Mouse (Mus musculus): ENCODE measurements around the gene Lypla2. TPM values are rescaled to one million over a fixed set of nuclear protein-coding genes. Genes with fewer than 3 reads are reported as not detected.
"Not testable (repeated sequence)": the region's sequence is repeated elsewhere in the genome, so short reads cannot be mapped to it uniquely, and the experiment has no call there.

Lypla2 gene
- total RNA-seq, 1 experiment: 23.8 TPM

GRCm38 (mm10) chr4:135942193-135942592 lies 30.2 kb downstream of the Lypla2 start:
- Histone ChIP-seq H3K4me3 (ENCODE audit: insufficient read depth in 1 of 2, low read depth in 1 of 2, low read length in 2 of 2, poor library complexity in 1 of 2, severe bottlenecking in 1 of 2) (no peak overlapping the region), H3K4me1 (ENCODE audit: control insufficient read depth in 2 of 2, insufficient read depth in 2 of 2, low read length in 2 of 2, poor library complexity in 1 of 2) (peaks cover 0 to 2% of the 10 kb centered on the region in 2 experiments; a peak in 1 of 4 replicates), H3K36me3 (ENCODE audit: control insufficient read depth, insufficient read depth, low read length, poor library complexity, severe bottlenecking) (peaks cover 5% of the 10 kb centered on the region; the same call in 1 of the 2 replicates), H3K27ac (ENCODE audit: insufficient read depth, low read depth, low read length, poor library complexity, severe bottlenecking) (no peak overlapping the region), H3K9me3 (ENCODE audit: control insufficient read depth, insufficient read depth, low read depth, low read length) (no peaks in the 10 kb centered on the region), H3K9ac (ENCODE audit: insufficient read depth, low read depth, low read length, poor library complexity, severe bottlenecking) (no peak overlapping the region)
- in situ Hi-C loops (cut with MboI; ENCODE audit: low sequenced_read_pairs in 2 of 2, unreplicated experiment in 2 of 2): no loop called here
- no peak for TF ChIP-seq MAFK (IDR thresholded peaks at IDR 0.05; ENCODE audit: insufficient read depth, low read depth, low read length)
- TF ChIP-seq ZNF384 (IDR thresholded peaks at IDR 0.05; ENCODE audit: low read depth, low read length): no peak
- TF ChIP-seq HCFC1 (IDR thresholded peaks at IDR 0.05; ENCODE audit: borderline replicate concordance, insufficient read depth, low read length): no peak
- no peak for TF ChIP-seq CHD2 (IDR thresholded peaks at IDR 0.05; ENCODE audit: low read depth, low read length)
- TF ChIP-seq ZC3H11A (IDR thresholded peaks at IDR 0.05; ENCODE audit: borderline replicate concordance, low read depth, low read length): no peak
- no peak for DNase-seq (ENCODE audit: low read depth, low spot score)

- H3K36me3 ChIP-seq (ENCODE audit: control insufficient read depth, insufficient read depth, low read length, poor library complexity, severe bottlenecking); H3K4me3 ChIP-seq (ENCODE audit: insufficient read depth in 1 of 2, low read depth in 1 of 2, low read length in 2 of 2, poor library complexity in 1 of 2, severe bottlenecking in 1 of 2); H3K27ac ChIP-seq (ENCODE audit: insufficient read depth, low read depth, low read length, poor library complexity, severe bottlenecking); in situ Hi-C loops (cut with MboI; ENCODE audit: low sequenced_read_pairs in 2 of 2, unreplicated experiment in 2 of 2); H3K9ac ChIP-seq (ENCODE audit: insufficient read depth, low read depth, low read length, poor library complexity, severe bottlenecking); DNase-seq (ENCODE audit: low read depth, low spot score); H3K4me1 ChIP-seq (ENCODE audit: control insufficient read depth in 2 of 2, insufficient read depth in 2 of 2, low read length in 2 of 2, poor library complexity in 1 of 2); H3K9me3 ChIP-seq (ENCODE audit: control insufficient read depth, insufficient read depth, low read depth, low read length): not testable (repeated sequence)
Measured at GRCm38 (mm10) chr4:135941026-135941425, 31.4 kb downstream of the Lypla2 start.

GRCm38 (mm10) chr4:135938858-135939257 lies 33.6 kb downstream of the Lypla2 start:
- no peak for DNase-seq (ENCODE audit: low read depth, low spot score)
- in situ Hi-C loops (cut with MboI; ENCODE audit: low sequenced_read_pairs in 2 of 2, unreplicated experiment in 2 of 2): no loop called here

GRCm38 (mm10) chr4:135935502-135935901 lies 36.9 kb downstream of the Lypla2 start:
- TF ChIP-seq ZNF384 (IDR thresholded peaks at IDR 0.05; ENCODE audit: low read depth, low read length) (no peak), MAFK (IDR thresholded peaks at IDR 0.05; ENCODE audit: insufficient read depth, low read depth, low read length) (no peak), HCFC1 (IDR thresholded peaks at IDR 0.05; ENCODE audit: borderline replicate concordance, insufficient read depth, low read length) (no peak), ZC3H11A (IDR thresholded peaks at IDR 0.05; ENCODE audit: borderline replicate concordance, low read depth, low read length) (no peak), CHD2 (IDR thresholded peaks at IDR 0.05; ENCODE audit: low read depth, low read length) (no peak)
- in situ Hi-C loops (cut with MboI; ENCODE audit: low sequenced_read_pairs in 2 of 2, unreplicated experiment in 2 of 2): no loop called here
- Histone ChIP-seq H3K9ac (ENCODE audit: insufficient read depth, low read depth, low read length, poor library complexity, severe bottlenecking) (no peak overlapping the region), H3K9me3 (ENCODE audit: control insufficient read depth, insufficient read depth, low read depth, low read length) (no peaks in the 10 kb centered on the region), H3K4me3 (ENCODE audit: insufficient read depth in 1 of 2, low read depth in 1 of 2, low read length in 2 of 2, poor library complexity in 1 of 2, severe bottlenecking in 1 of 2) (no peak overlapping the region), H3K4me1 (ENCODE audit: control insufficient read depth in 2 of 2, insufficient read depth in 2 of 2, low read length in 2 of 2, poor library complexity in 1 of 2) (peaks cover 0 to 2% of the 10 kb centered on the region in 2 experiments; a peak in 1 of 4 replicates), H3K36me3 (ENCODE audit: control insufficient read depth, insufficient read depth, low read length, poor library complexity, severe bottlenecking) (peaks cover 11% of the 10 kb centered on the region; the same call in 1 of the 2 replicates), H3K27ac (ENCODE audit: insufficient read depth, low read depth, low read length, poor library complexity, severe bottlenecking) (no peak overlapping the region)
- no peak for DNase-seq (ENCODE audit: low read depth, low spot score)

More at GRCm38 (mm10) chr4:135938858-135939257, 33.6 kb downstream of the Lypla2 start:
- TF ChIP-seq HCFC1 (IDR thresholded peaks at IDR 0.05; ENCODE audit: borderline replicate concordance, insufficient read depth, low read length) (no peak), ZC3H11A (IDR thresholded peaks at IDR 0.05; ENCODE audit: borderline replicate concordance, low read depth, low read length) (no peak), MAFK (IDR thresholded peaks at IDR 0.05; ENCODE audit: insufficient read depth, low read depth, low read length) (no peak), CHD2 (IDR thresholded peaks at IDR 0.05; ENCODE audit: low read depth, low read length) (no peak), ZNF384 (IDR thresholded peaks at IDR 0.05; ENCODE audit: low read depth, low read length) (no peak)
- Histone ChIP-seq H3K4me1 (ENCODE audit: control insufficient read depth in 2 of 2, insufficient read depth in 2 of 2, low read length in 2 of 2, poor library complexity in 1 of 2) (peaks cover 0 to 2% of the 10 kb centered on the region in 2 experiments; a peak in 1 of 4 replicates), H3K9me3 (ENCODE audit: control insufficient read depth, insufficient read depth, low read depth, low read length) (no peaks in the 10 kb centered on the region), H3K4me3 (ENCODE audit: insufficient read depth in 1 of 2, low read depth in 1 of 2, low read length in 2 of 2, poor library complexity in 1 of 2, severe bottlenecking in 1 of 2) (no peak overlapping the region), H3K9ac (ENCODE audit: insufficient read depth, low read depth, low read length, poor library complexity, severe bottlenecking) (no peak overlapping the region), H3K27ac (ENCODE audit: insufficient read depth, low read depth, low read length, poor library complexity, severe bottlenecking) (no peak overlapping the region), H3K36me3 (ENCODE audit: control insufficient read depth, insufficient read depth, low read length, poor library complexity, severe bottlenecking) (peaks cover 5% of the 10 kb centered on the region; the same call in 1 of the 2 replicates)

All from ES-E14 (cell line).